Mouse (Mus musculus): Measurements from ENCODE around the gene Nkrf. TPM values are rescaled to one million over a fixed set of nuclear protein-coding genes. Genes with fewer than 3 reads are reported as not detected.

The Nkrf gene
- total and polyA plus RNA-seq, 2 experiments from 2014 or later = 10.5 to 22.7 TPM

- no peaks in the 10 kb centered on the region for H3K36me3 ChIP-seq (ENCODE audit: insufficient read depth)
- no peak overlapping the region for H3K27ac ChIP-seq (ENCODE audit: low read depth, low read length)
- H3K4me2 ChIP-seq (ENCODE audit: low read depth) = peak overlapping the region; percentile 48
- WGBS = 23% methylated on average over 44 of the region's 44 CpGs
- peak overlapping the region; percentile 41 for H3K4me3 ChIP-seq (ENCODE audit: low read depth, low read length)
- H3K9ac ChIP-seq = peak overlapping the region; percentile 31
- no peaks in the 10 kb centered on the region for H3K9me3 ChIP-seq (ENCODE audit: low read length)
- TF ChIP-seq CTCF (IDR thresholded peaks at IDR 0.05; ENCODE audit: low read depth) = no peak
- no peaks in the 10 kb centered on the region for H3K27me3 ChIP-seq (ENCODE audit: insufficient read depth, low read length)
- no peaks in the 10 kb centered on the region for H3K4me1 ChIP-seq (ENCODE audit: insufficient read depth)
- DNase-seq (peak; percentile 86), ATAC-seq (peak; percentile 95)
Measured at GRCm38 (mm10) chrX:36863766-36864608, 38.7 kb downstream of the Nkrf start.

GRCm38 (mm10) chrX:36852631-36853030 is 50.1 kb downstream of the Nkrf start:
- WGBS = 79% methylated on average over 8 of the region's 8 CpGs
- no peak for TF ChIP-seq CTCF (IDR thresholded peaks at IDR 0.05; ENCODE audit: low read depth)
- Histone ChIP-seq H3K27ac (ENCODE audit: low read depth, low read length) (no peak overlapping the region), H3K9me3 (ENCODE audit: low read length) (no peaks in the 10 kb centered on the region), H3K9ac (no peak overlapping the region), H3K4me1 (ENCODE audit: insufficient read depth) (no peaks in the 10 kb centered on the region), H3K4me2 (ENCODE audit: low read depth) (no peak overlapping the region), H3K27me3 (ENCODE audit: insufficient read depth, low read length) (no peaks in the 10 kb centered on the region), H3K36me3 (ENCODE audit: insufficient read depth) (no peaks in the 10 kb centered on the region), H3K4me3 (ENCODE audit: low read depth, low read length) (no peak overlapping the region)
- no peak for ATAC-seq
- no peak for DNase-seq

- H3K27ac ChIP-seq (ENCODE audit: low read depth, low read length) = no peak overlapping the region
- TF ChIP-seq CTCF (IDR thresholded peaks at IDR 0.05; ENCODE audit: low read depth) = no peak
- no peak overlapping the region for H3K4me2 ChIP-seq (ENCODE audit: low read depth)
- ATAC-seq (no peak), DNase-seq (no peak)
- no peaks in the 10 kb centered on the region for H3K36me3 ChIP-seq (ENCODE audit: insufficient read depth)
- H3K4me3 ChIP-seq (ENCODE audit: low read depth, low read length) = no peak overlapping the region
- H3K27me3 ChIP-seq (ENCODE audit: insufficient read depth, low read length) = no peaks in the 10 kb centered on the region
- 86% methylated on average over 1 of the region's 1 CpGs for WGBS
- H3K4me1 ChIP-seq (ENCODE audit: insufficient read depth) = no peaks in the 10 kb centered on the region
- H3K9me3 ChIP-seq (ENCODE audit: low read length) = no peaks in the 10 kb centered on the region
- H3K9ac ChIP-seq = no peak overlapping the region
Measured at GRCm38 (mm10) chrX:36847152-36847551, 55.5 kb downstream of the Nkrf start.

- ATAC-seq (no peak), DNase-seq (no peak)
- Histone ChIP-seq H3K4me1 (ENCODE audit: insufficient read depth) (no peaks in the 10 kb centered on the region), H3K9ac (no peak overlapping the region), H3K27ac (ENCODE audit: low read depth, low read length) (no peak overlapping the region), H3K4me2 (ENCODE audit: low read depth) (no peak overlapping the region), H3K27me3 (ENCODE audit: insufficient read depth, low read length) (no peaks in the 10 kb centered on the region), H3K4me3 (ENCODE audit: low read depth, low read length) (no peak overlapping the region), H3K36me3 (ENCODE audit: insufficient read depth) (no peaks in the 10 kb centered on the region), H3K9me3 (ENCODE audit: low read length) (no peaks in the 10 kb centered on the region)
- no peak for TF ChIP-seq CTCF (IDR thresholded peaks at IDR 0.05; ENCODE audit: low read depth)
- 65% methylated on average over 4 of the region's 4 CpGs for WGBS
Measured at GRCm38 (mm10) chrX:36843346-36843990, 59.2 kb downstream of the Nkrf start.

- TF ChIP-seq CTCF (IDR thresholded peaks at IDR 0.05; ENCODE audit: low read depth) = no peak
- ATAC-seq (no peak), DNase-seq (no peak)
- no peaks in the 10 kb centered on the region for H3K36me3 ChIP-seq (ENCODE audit: insufficient read depth)
- H3K9me3 ChIP-seq (ENCODE audit: low read length) = no peaks in the 10 kb centered on the region
- 93% methylated on average over 6 of the region's 6 CpGs for WGBS
- H3K27me3 ChIP-seq (ENCODE audit: insufficient read depth, low read length) = no peaks in the 10 kb centered on the region
- H3K4me1 ChIP-seq (ENCODE audit: insufficient read depth) = no peaks in the 10 kb centered on the region
- H3K4me2 ChIP-seq (ENCODE audit: low read depth) = no peak overlapping the region
- no peak overlapping the region for H3K9ac ChIP-seq
- no peak overlapping the region for H3K27ac ChIP-seq (ENCODE audit: low read depth, low read length)
- H3K4me3 ChIP-seq (ENCODE audit: low read depth, low read length) = no peak overlapping the region
Measured at GRCm38 (mm10) chrX:36841698-36842097, 61.0 kb downstream of the Nkrf start.

- no peak for TF ChIP-seq CTCF (IDR thresholded peaks at IDR 0.05; ENCODE audit: low read depth)
Measured at GRCm38 (mm10) chrX:36839391-36839790, 63.3 kb downstream of the Nkrf start.

More at GRCm38 (mm10) chrX:36839391-36839790, 63.3 kb downstream of the Nkrf start:
- DNase-seq = peak; percentile 7
- no peak for ATAC-seq
- Histone ChIP-seq H3K9me3 (ENCODE audit: low read length) (no peaks in the 10 kb centered on the region), H3K4me2 (ENCODE audit: low read depth) (no peak overlapping the region), H3K9ac (no peak overlapping the region), H3K4me3 (ENCODE audit: low read depth, low read length) (no peak overlapping the region), H3K4me1 (ENCODE audit: insufficient read depth) (no peaks in the 10 kb centered on the region), H3K27ac (ENCODE audit: low read depth, low read length) (no peak overlapping the region), H3K27me3 (ENCODE audit: insufficient read depth, low read length) (no peaks in the 10 kb centered on the region), H3K36me3 (ENCODE audit: insufficient read depth) (no peaks in the 10 kb centered on the region)
- WGBS = 49% methylated on average over 7 of the region's 7 CpGs

Other genes with a start within 250 kb of the Nkrf start
- 0.33 TPM in 1 of 2 replicates, not detected in the other for gene Slc25a43, start 159.2 kb downstream of the Nkrf start, total RNA-seq (2014; rRNA removed)
- gene Slc25a43, start 159.2 kb downstream of the Nkrf start, polyA plus RNA-seq (2015; fragmentation: Nextera tagmentation; extraction: Ambion mirVana) = 0.13 and 0.54 TPM in 2 replicates
- 333 and 351 TPM in 2 replicates for gene Slc25a5, start 107.2 kb downstream of the Nkrf start, total RNA-seq (2014; rRNA removed)
- gene Slc25a5, start 107.2 kb downstream of the Nkrf start, polyA plus RNA-seq (2015; fragmentation: Nextera tagmentation; extraction: Ambion mirVana) = 466 and 495 TPM in 2 replicates
- 24.4 and 31.4 TPM in 2 replicates for gene Ube2a, start 29.0 kb downstream of the Nkrf start, total RNA-seq (2014; rRNA removed)
- gene Ube2a, start 29.0 kb downstream of the Nkrf start, polyA plus RNA-seq (2015; fragmentation: Nextera tagmentation; extraction: Ambion mirVana) = 125 and 145 TPM in 2 replicates
- gene C330007P06Rik, start 28.8 kb downstream of the Nkrf start, total RNA-seq (2014; rRNA removed) = 30.6 and 36.1 TPM in 2 replicates
- 18.0 and 20.8 TPM in 2 replicates for gene C330007P06Rik, start 28.8 kb downstream of the Nkrf start, polyA plus RNA-seq (2015; fragmentation: Nextera tagmentation; extraction: Ambion mirVana)
- 98.6 and 101 TPM in 2 replicates for gene Sept6, start 88.9 kb upstream of the Nkrf start, total RNA-seq (2014; rRNA removed)
- gene Sept6, start 88.9 kb upstream of the Nkrf start, polyA plus RNA-seq (2015; fragmentation: Nextera tagmentation; extraction: Ambion mirVana) = 59.1 and 60.8 TPM in 2 replicates
- not detected in 2 replicates for gene Sowahd, start 145.9 kb upstream of the Nkrf start, total RNA-seq (2014; rRNA removed)
- gene Sowahd, start 145.9 kb upstream of the Nkrf start, polyA plus RNA-seq (2015; fragmentation: Nextera tagmentation; extraction: Ambion mirVana) = 0.12 TPM in 1 of 2 replicates, not detected in the other
- gene Rpl39, start 182.5 kb upstream of the Nkrf start, total RNA-seq (2014; rRNA removed) = 270 and 540 TPM in 2 replicates
- 360 and 524 TPM in 2 replicates for gene Rpl39, start 182.5 kb upstream of the Nkrf start, polyA plus RNA-seq (2015; fragmentation: Nextera tagmentation; extraction: Ambion mirVana)
- 15.2 and 18.5 TPM in 2 replicates for gene Upf3b, start 207.4 kb upstream of the Nkrf start, total RNA-seq (2014; rRNA removed)
- gene Upf3b, start 207.4 kb upstream of the Nkrf start, polyA plus RNA-seq (2015; fragmentation: Nextera tagmentation; extraction: Ambion mirVana) = 17.8 and 21.1 TPM in 2 replicates
- gene Nkap, start 223.9 kb upstream of the Nkrf start, total RNA-seq (2014; rRNA removed) = 25.2 and 30.6 TPM in 2 replicates
- 10.6 and 19.5 TPM in 2 replicates for gene Nkap, start 223.9 kb upstream of the Nkrf start, polyA plus RNA-seq (2015; fragmentation: Nextera tagmentation; extraction: Ambion mirVana)